Mouse (Mus musculus): ENCODE results near the gene Dnajc7.

GRCm38 (mm10) chr11:100581756-100582155, 38.2 kb downstream of the Dnajc7 start:
- TF ChIP-seq CTCF (IDR thresholded peaks at IDR 0.05; ENCODE audit: low read depth) (no peak), EP300 (optimal IDR thresholded peaks at IDR 0.05) (no peak)

All from stomach, postnatal 0 days (tissue).